Mouse (Mus musculus): ENCODE measurements around the gene Clec4e.

- TF ChIP-seq GATA1 (IDR thresholded peaks at IDR 0.05; ENCODE audit: borderline replicate concordance, low read length) = no peak
- no peak for TF ChIP-seq POLR2AphosphoS5 (IDR thresholded peaks at IDR 0.05; ENCODE audit: insufficient replicate concordance, low read depth, low read length)
- TF ChIP-seq CTCF (IDR thresholded peaks at IDR 0.05; ENCODE audit: low read depth, low read length) = no peak
- no peak for TF ChIP-seq GATA2 (IDR thresholded peaks at IDR 0.05; ENCODE audit: borderline replicate concordance, low read depth, low read length)
Measured at GRCm38 (mm10) chr6:123244201-123244600, 45.5 kb downstream of the Clec4e start.

All from G1E (cell line).